Mouse (Mus musculus): ENCODE results near the gene Olfr220. TPM values are rescaled to one million over a fixed set of nuclear protein-coding genes. Genes with fewer than 3 reads are reported as not detected.

Olfr220 gene
- not detected in 2 replicates for total RNA-seq (2017)

GRCm38 (mm10) chr1:174441782-174442181 is at the start of gene Olfr220:
TSS of gene Olfr220 (plus strand) at chr1:174442082.
- no peak for ATAC-seq (replicated peaks; ENCODE audit: low read depth, poor library complexity, severe bottlenecking)

GRCm38 (mm10) chr1:174422959-174423358 is 18.9 kb upstream of the Olfr220 start:
- ATAC-seq (replicated peaks; ENCODE audit: low read depth, poor library complexity, severe bottlenecking), result peak; percentile 42; the same call in 1 of the 2 replicates

- no peak for ATAC-seq (replicated peaks; ENCODE audit: low read depth, poor library complexity, severe bottlenecking)
Measured at GRCm38 (mm10) chr1:174423764-174424163, 18.1 kb upstream of the Olfr220 start, which contains the start of gene Olfr414. TSS of gene Olfr414 (plus strand) at chr1:174424064.

- peak; percentile 43 for ATAC-seq (replicated peaks; ENCODE audit: low read depth, poor library complexity, severe bottlenecking)
Measured at GRCm38 (mm10) chr1:174426180-174426986, 15.5 kb upstream of the Olfr220 start.

- no peak for ATAC-seq (replicated peaks; ENCODE audit: low read depth, poor library complexity, severe bottlenecking)
Measured at GRCm38 (mm10) chr1:174427402-174427801, 14.5 kb upstream of the Olfr220 start.

GRCm38 (mm10) chr1:174428407-174428806 is 13.5 kb upstream of the Olfr220 start:
- peak; percentile 71 for ATAC-seq (replicated peaks; ENCODE audit: low read depth, poor library complexity, severe bottlenecking)

GRCm38 (mm10) chr1:174434121-174434520 is 7.8 kb upstream of the Olfr220 start:
- ATAC-seq (replicated peaks; ENCODE audit: low read depth, poor library complexity, severe bottlenecking), result 0 out of 2 replicates have a peak, but pooled peaks have one; percentile 32

- ATAC-seq (replicated peaks; ENCODE audit: low read depth, poor library complexity, severe bottlenecking), result no peak
Measured at GRCm38 (mm10) chr1:174455100-174455499, 13.2 kb downstream of the Olfr220 start.

GRCm38 (mm10) chr1:174465385-174465784 is 23.5 kb downstream of the Olfr220 start:
- ATAC-seq (replicated peaks; ENCODE audit: low read depth, poor library complexity, severe bottlenecking), result no peak

GRCm38 (mm10) chr1:174466240-174466639 is 24.4 kb downstream of the Olfr220 start:
- peak; percentile 74 for ATAC-seq (replicated peaks; ENCODE audit: low read depth, poor library complexity, severe bottlenecking)

- ATAC-seq (replicated peaks; ENCODE audit: low read depth, poor library complexity, severe bottlenecking), result peak; percentile 93
Measured at GRCm38 (mm10) chr1:174469736-174470135, 27.9 kb downstream of the Olfr220 start.

- no peak for ATAC-seq (replicated peaks; ENCODE audit: low read depth, poor library complexity, severe bottlenecking)
Measured at GRCm38 (mm10) chr1:174482567-174482966, 40.7 kb downstream of the Olfr220 start.

- ATAC-seq (replicated peaks; ENCODE audit: low read depth, poor library complexity, severe bottlenecking), result no peak
Measured at GRCm38 (mm10) chr1:174500064-174500463, 58.2 kb downstream of the Olfr220 start.

Other genes with a start within 250 kb of the Olfr220 start
- 1.2 TPM in 1 of 2 replicates, not detected in the other for gene Olfr419, start 190.0 kb upstream of the Olfr220 start, total RNA-seq (2017)
- not detected in 2 replicates for gene Mptx1, start 111.6 kb upstream of the Olfr220 start, total RNA-seq (2017)
- 5.0 and 5.4 TPM in 2 replicates for gene Olfr417, start 77.0 kb upstream of the Olfr220 start, total RNA-seq (2017)
- gene Olfr248, start 51.0 kb upstream of the Olfr220 start, total RNA-seq (2017), result 3.1 and 4.5 TPM in 2 replicates
- 1.6 and 3.2 TPM in 2 replicates for gene Olfr414, start 18.0 kb upstream of the Olfr220 start, total RNA-seq (2017)
- 0.59 TPM in 1 of 2 replicates, not detected in the other for gene Fmn2, start 59.7 kb downstream of the Olfr220 start, total RNA-seq (2017)